Mouse (Mus musculus): ENCODE data around the gene Slc26a9. TPM values are rescaled to one million over a fixed set of nuclear protein-coding genes. Genes with fewer than 3 reads are reported as not detected.
A peak's percentile ranks its signal among the peaks of the same experiment; 100 is the strongest.

The Slc26a9 gene
- polyA plus RNA-seq, 1 experiment from 2014 or later = 0.68 TPM

DNA sequence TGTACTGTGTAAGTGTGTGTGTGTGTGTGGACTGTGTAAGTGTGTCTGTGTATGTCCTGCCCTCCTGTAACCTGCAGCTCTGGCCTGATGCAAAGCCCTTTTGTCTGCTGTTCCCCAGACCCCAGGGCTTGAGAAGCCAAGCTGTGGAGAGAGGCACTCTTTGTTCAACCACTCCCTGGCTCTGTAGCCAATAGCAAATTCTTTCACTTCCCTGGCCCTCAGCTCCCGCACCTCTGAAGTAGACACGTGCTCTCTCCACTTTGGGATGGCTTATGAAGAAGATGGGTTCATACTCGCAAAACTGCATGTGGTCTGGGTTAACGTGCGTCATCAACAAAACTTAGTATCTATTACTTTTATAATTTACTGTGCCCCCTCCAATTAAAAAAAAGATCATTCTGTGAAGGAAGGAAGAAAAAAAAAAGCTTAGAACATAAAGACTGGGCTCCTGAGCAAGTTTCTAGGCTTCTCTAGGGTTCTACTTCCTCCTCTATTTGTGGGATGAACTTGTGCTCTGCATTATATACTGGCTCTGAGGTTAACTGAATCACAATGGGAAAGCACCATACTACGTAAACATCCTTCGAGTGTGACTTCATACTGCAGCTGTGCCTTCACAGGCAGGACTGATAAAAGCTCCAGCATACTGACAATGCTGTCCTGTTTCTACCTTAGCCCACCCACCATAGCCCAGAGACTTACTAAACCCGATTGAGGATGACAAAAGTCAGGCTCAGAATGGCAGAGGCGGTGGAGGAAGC, 16.0 kb downstream of the Slc26a9 start:
- Histone ChIP-seq H3K36me3 (no peaks in the 10 kb centered on the region), H3K9me3 (no peaks in the 10 kb centered on the region), H3K4me3 (replicated peaks) (no peak overlapping the region), H3K9ac (no peak overlapping the region), H3K27me3 (replicated peaks) (no peaks in the 10 kb centered on the region), H3K27ac (no peak overlapping the region), H3K4me1 (replicated peaks) (no peaks in the 10 kb centered on the region), H3K4me2 (replicated peaks) (no peak overlapping the region)
- WGBS = 66% methylated on average over 9 of the region's 9 CpGs
- ATAC-seq = no peak

GRCm38 (mm10) chr1:131760428-131760820, 16.6 kb downstream of the Slc26a9 start:
- 87% methylated on average over 3 of the region's 3 CpGs for WGBS
- no peak overlapping the region for H3K9ac ChIP-seq
- no peaks in the 10 kb centered on the region for H3K27me3 ChIP-seq (replicated peaks)
- no peak for ATAC-seq
- no peak overlapping the region for H3K4me2 ChIP-seq (replicated peaks)
- H3K36me3 ChIP-seq = no peaks in the 10 kb centered on the region
- no peaks in the 10 kb centered on the region for H3K4me1 ChIP-seq (replicated peaks)
- no peak overlapping the region for H3K4me3 ChIP-seq (replicated peaks)
- no peaks in the 10 kb centered on the region for H3K9me3 ChIP-seq
- no peak overlapping the region for H3K27ac ChIP-seq

GRCm38 (mm10) chr1:131761079-131761831, 17.4 kb downstream of the Slc26a9 start:
- no peak for ATAC-seq
- Histone ChIP-seq H3K4me1 (replicated peaks) (no peaks in the 10 kb centered on the region), H3K27ac (no peak overlapping the region), H3K27me3 (replicated peaks) (no peaks in the 10 kb centered on the region), H3K9ac (no peak overlapping the region), H3K4me2 (replicated peaks) (no peak overlapping the region), H3K4me3 (replicated peaks) (no peak overlapping the region), H3K36me3 (no peaks in the 10 kb centered on the region), H3K9me3 (no peaks in the 10 kb centered on the region)
- 78% methylated on average over 13 of the region's 13 CpGs for WGBS

DNA sequence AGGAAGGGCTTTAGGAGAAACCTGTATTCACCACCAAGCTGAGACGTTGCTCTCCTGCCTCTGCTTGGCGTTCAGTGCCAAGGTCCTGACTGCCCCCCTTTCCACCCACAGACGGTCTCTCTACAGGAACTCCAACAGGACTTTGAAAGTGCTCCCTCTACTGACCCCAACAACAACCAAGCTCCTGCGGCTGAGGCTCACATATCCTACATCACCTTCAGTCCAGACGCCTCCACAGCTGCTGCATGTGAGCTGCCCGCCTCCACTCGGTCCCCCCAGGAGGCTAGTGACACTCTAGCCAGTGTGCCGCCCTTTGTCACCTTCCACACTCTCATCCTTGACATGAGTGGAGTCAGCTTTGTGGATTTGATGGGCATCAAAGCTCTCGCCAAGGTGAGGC, 19.9 kb downstream of the Slc26a9 start:
- Histone ChIP-seq H3K27ac (no peak overlapping the region), H3K4me1 (replicated peaks) (no peaks in the 10 kb centered on the region)
- 61% methylated on average over 9 of the region's 9 CpGs for WGBS

GRCm38 (mm10) chr1:131764581-131765338, 20.9 kb downstream of the Slc26a9 start:
- H3K9ac ChIP-seq = no peak overlapping the region
- H3K4me2 ChIP-seq (replicated peaks) = no peak overlapping the region
- no peak for ATAC-seq
- no peaks in the 10 kb centered on the region for H3K36me3 ChIP-seq
- no peak overlapping the region for H3K27ac ChIP-seq
- H3K4me1 ChIP-seq (replicated peaks) = no peaks in the 10 kb centered on the region
- no peak overlapping the region for H3K4me3 ChIP-seq (replicated peaks)
- H3K27me3 ChIP-seq (replicated peaks) = no peaks in the 10 kb centered on the region
- WGBS = 61% methylated on average over 8 of the region's 8 CpGs
- H3K9me3 ChIP-seq = no peaks in the 10 kb centered on the region

More for the DNA sequence above, 19.9 kb downstream of the Slc26a9 start:
- no peaks in the 10 kb centered on the region for H3K36me3 ChIP-seq
- H3K4me2 ChIP-seq (replicated peaks) = no peak overlapping the region
- no peaks in the 10 kb centered on the region for H3K27me3 ChIP-seq (replicated peaks)
- no peak overlapping the region for H3K4me3 ChIP-seq (replicated peaks)
- H3K9ac ChIP-seq = no peak overlapping the region
- H3K9me3 ChIP-seq = no peaks in the 10 kb centered on the region
- ATAC-seq = no peak

- Histone ChIP-seq H3K27ac (no peak overlapping the region), H3K27me3 (replicated peaks) (no peaks in the 10 kb centered on the region), H3K36me3 (no peaks in the 10 kb centered on the region), H3K9ac (no peak overlapping the region), H3K4me2 (replicated peaks) (no peak overlapping the region), H3K9me3 (no peaks in the 10 kb centered on the region), H3K4me1 (replicated peaks) (no peaks in the 10 kb centered on the region), H3K4me3 (replicated peaks) (no peak overlapping the region)
- 17% methylated on average over 11 of the region's 11 CpGs for whole genome bisulfite sequencing
- 0 out of 2 replicates have a peak, but pooled peaks have one; percentile 58 for ATAC-seq
Observed at GRCm38 (mm10) chr1:131765357-131766001, 21.7 kb downstream of the Slc26a9 start.

DNA sequence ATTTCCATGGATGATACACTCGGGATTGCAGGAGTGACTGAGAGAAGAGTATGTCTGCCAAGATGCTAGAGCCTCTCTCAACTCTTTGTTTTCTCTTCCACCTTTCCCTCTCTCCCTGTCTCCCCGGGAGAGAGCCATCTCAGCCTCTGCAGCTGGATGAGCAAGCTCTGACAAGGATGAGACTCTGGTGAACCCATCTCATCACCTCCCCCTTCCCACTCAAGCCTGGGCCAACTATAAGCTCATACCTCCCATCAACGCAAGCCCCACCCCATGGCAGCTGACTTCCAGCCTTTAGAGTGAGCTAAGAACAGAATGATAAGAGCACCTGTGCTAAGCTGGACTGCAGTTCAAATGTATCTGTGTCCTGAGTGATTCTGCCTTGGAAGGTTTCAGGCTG, 25.5 kb downstream of the Slc26a9 start:
- H3K4me3 ChIP-seq (replicated peaks) = no peak overlapping the region
- no peaks in the 10 kb centered on the region for H3K36me3 ChIP-seq
- H3K4me1 ChIP-seq (replicated peaks) = no peaks in the 10 kb centered on the region
- 61% methylated on average over 3 of the region's 3 CpGs for WGBS
- no peak for ATAC-seq
- H3K27me3 ChIP-seq (replicated peaks) = no peaks in the 10 kb centered on the region
- H3K9me3 ChIP-seq = no peaks in the 10 kb centered on the region
- H3K9ac ChIP-seq = no peak overlapping the region
- H3K4me2 ChIP-seq (replicated peaks) = no peak overlapping the region
- H3K27ac ChIP-seq = no peak overlapping the region

- ATAC-seq = no peak
- 63% methylated on average over 4 of the region's 4 CpGs for WGBS
- no peak overlapping the region for H3K4me3 ChIP-seq (replicated peaks)
- H3K9ac ChIP-seq = no peak overlapping the region
- no peaks in the 10 kb centered on the region for H3K27me3 ChIP-seq (replicated peaks)
- H3K9me3 ChIP-seq = no peaks in the 10 kb centered on the region
- H3K4me2 ChIP-seq (replicated peaks) = no peak overlapping the region
- H3K4me1 ChIP-seq (replicated peaks) = no peaks in the 10 kb centered on the region
- no peaks in the 10 kb centered on the region for H3K36me3 ChIP-seq
- H3K27ac ChIP-seq = no peak overlapping the region
Observed at GRCm38 (mm10) chr1:131770656-131771055, 26.8 kb downstream of the Slc26a9 start.

DNA sequence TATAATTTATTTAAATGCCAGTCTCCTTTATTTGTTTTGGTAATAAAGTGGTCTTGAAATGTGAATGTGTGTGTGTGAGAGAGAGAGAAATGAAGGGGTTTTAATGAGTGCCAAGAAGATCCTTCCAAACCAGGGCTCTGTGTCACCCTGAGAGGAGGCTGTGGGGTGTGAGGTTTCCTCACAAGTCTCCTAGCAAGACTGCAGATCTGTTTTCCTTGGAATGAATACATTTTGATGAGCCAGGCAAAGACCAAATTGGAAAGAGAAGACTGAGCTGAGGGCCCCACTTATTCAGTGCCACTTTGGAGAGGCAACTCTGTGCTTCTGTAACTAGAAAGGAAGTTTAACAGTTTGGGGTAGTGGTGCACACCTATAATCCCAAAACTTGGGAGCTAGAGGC, 27.6 kb downstream of the Slc26a9 start:
- Histone ChIP-seq H3K4me2 (replicated peaks) (no peak overlapping the region), H3K27me3 (replicated peaks) (no peaks in the 10 kb centered on the region), H3K36me3 (no peaks in the 10 kb centered on the region), H3K9me3 (no peaks in the 10 kb centered on the region), H3K9ac (no peak overlapping the region), H3K4me3 (replicated peaks) (no peak overlapping the region), H3K4me1 (replicated peaks) (no peaks in the 10 kb centered on the region), H3K27ac (no peak overlapping the region)
- ATAC-seq = no peak

DNA sequence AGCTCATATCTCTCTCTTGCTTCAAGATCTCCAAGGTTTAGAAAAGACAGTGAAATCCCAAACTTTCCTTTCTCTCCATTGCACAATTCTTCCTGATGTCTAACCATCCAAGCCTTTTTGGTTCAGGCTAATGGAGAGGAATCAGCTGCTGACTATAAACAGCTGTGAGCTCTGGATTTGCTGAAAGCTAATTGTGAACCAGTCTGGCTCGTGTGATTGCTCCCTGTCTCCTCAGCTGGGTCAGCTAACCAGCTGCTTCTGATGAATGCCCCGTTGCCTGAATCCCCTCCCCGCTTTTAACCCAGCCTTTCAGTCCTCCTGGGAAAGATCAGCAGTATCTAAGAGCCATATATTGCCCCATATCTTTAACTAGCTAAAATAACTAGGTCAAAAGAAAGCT, 50.8 kb downstream of the Slc26a9 start:
- Histone ChIP-seq H3K36me3 (no peaks in the 10 kb centered on the region), H3K4me1 (replicated peaks) (0 out of 2 replicates have a peak, but pooled peaks cover 3% of the 10 kb centered on the region), H3K4me2 (replicated peaks) (no peak overlapping the region), H3K9me3 (no peaks in the 10 kb centered on the region), H3K4me3 (replicated peaks) (no peak overlapping the region), H3K27ac (no peak overlapping the region), H3K27me3 (replicated peaks) (no peaks in the 10 kb centered on the region), H3K9ac (no peak overlapping the region)
- WGBS = 36% methylated on average over 3 of the region's 3 CpGs
- no peak for ATAC-seq

- Histone ChIP-seq H3K27ac (no peak overlapping the region), H3K4me2 (replicated peaks) (no peak overlapping the region), H3K4me1 (replicated peaks) (0 out of 2 replicates have a peak, but pooled peaks cover 3% of the 10 kb centered on the region), H3K9me3 (no peaks in the 10 kb centered on the region), H3K27me3 (replicated peaks) (no peaks in the 10 kb centered on the region), H3K36me3 (no peaks in the 10 kb centered on the region), H3K9ac (no peak overlapping the region), H3K4me3 (replicated peaks) (no peak overlapping the region)
- ATAC-seq = no peak
- WGBS = 71% methylated on average over 3 of the region's 3 CpGs
Observed at GRCm38 (mm10) chr1:131795171-131795570, 51.3 kb downstream of the Slc26a9 start.
